Mouse (Mus musculus) erythroblast, adult 5-6 weeks (primary cell): ENCODE results near the gene Fance. TPM values are rescaled to one million over a fixed set of nuclear protein-coding genes. Genes with fewer than 3 reads are reported as not detected.
"Not testable (repeated sequence)": the region's sequence is repeated elsewhere in the genome, so short reads cannot be mapped to it uniquely, and the experiment has no call there.

Source experiments
- ATAC-seq: replicated peaks from 2 replicates; pipeline ENCODE4 v1.8.0; 2016; ENCODE audit warnings: moderate number of reproducible peaks, mild to moderate bottlenecking, moderate TSS enrichment, inconsistent platforms; ENCODE audit not compliant: poor library complexity, low FRiP score, severe bottlenecking
- total RNA-seq, 2 experiments: library from RNA; stranded (forward) in 1 of 2; stranded (reverse) in 1 of 2; fragments of 150-400 nt in 1 of 2; fragments of 200-764, 138-1000 nt in 1 of 2; gene quantifications; 2 replicates each; pipeline versions ENCODE4 v1.2.3 to v1.2.4; 2015 to 2017; ENCODE audit warnings: low replicate concordance in 2 of 2

Gene Fance
- total RNA-seq, 2 experiments from 2014 or later, result 0.68 to 23.1 TPM

DNA sequence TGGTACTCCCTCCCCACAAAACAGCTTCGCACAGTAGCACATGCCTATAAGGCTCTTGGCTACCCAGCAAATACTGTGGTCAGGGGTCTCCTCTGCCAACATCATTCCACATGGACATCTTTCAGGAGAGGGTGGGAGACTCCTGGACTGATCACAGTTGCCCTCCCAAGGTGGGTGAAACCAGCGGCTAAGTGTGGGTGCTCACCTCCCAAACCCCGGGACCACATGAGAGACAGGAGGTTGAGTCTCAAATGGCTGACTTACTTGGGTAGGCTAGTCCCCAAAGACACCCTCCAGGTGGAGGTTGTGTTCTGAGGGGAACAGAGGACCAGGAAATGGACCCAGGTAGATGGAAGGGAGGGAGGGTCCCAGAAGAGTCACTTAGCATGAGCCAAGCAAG lies 31.4 kb downstream of the Fance start:
- ATAC-seq, result no peak

DNA sequence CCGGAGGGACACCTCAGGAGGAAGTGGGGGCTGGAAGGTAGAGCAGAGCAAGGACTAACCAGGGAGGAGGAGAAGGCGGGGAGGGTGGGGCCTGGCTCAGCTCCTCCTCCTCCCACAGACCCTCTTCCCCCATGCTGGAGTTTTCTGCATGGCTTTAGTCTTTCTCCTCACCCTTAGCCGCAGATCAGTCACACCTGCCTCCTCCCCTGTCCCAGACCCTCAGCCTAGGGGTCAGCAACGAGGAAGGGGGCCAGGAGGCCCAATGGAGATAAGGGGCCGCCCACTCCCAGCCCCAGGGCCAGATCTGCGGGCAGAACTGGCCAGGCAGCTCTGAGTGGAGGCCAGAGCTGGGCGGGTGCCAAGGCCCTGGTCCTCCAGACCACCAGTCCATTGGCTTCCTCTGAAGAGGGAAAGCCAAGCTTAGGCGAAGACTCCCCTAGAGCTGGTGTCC lies 32.0 kb downstream of the Fance start:
- ATAC-seq, result no peak

DNA sequence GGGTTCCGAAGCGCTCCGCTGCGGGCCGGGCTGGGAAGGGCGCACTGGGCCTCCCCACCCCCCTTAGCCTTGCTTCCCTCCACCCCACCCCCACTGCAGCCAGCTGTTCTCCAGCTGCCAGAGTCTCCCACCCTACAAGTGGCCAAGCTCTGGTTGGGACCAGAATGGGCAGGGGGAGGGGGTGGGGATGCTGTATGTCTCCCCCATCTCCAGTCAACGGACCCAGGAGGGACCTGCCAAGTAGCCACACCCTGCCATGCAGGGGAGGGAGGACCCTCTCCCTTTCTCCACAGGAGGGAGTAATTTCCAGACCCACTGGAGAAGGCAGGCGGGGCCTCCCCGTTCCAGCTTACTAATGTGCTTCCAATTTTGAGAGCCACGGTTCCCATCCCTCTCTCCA lies 32.6 kb downstream of the Fance start:
- no peak for ATAC-seq

DNA sequence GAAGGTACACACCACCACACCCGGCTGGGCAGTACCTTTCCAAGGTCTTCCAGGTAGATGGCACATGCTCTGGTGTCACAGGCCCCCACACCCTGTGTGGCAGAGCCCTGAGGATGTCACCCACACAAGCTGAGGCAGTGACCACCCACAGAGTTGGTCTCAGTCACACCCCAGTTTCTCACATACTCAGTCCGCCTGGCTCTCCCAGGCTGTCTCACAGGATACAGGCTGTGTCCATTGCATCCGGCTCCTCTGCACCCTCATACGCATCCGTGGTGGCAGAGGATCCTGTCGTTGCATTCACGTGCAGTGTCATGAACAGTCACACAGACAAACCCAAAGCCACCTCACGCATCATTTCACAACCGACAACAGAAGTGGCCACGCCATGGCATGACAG lies 34.0 kb downstream of the Fance start:
- no peak for ATAC-seq

DNA sequence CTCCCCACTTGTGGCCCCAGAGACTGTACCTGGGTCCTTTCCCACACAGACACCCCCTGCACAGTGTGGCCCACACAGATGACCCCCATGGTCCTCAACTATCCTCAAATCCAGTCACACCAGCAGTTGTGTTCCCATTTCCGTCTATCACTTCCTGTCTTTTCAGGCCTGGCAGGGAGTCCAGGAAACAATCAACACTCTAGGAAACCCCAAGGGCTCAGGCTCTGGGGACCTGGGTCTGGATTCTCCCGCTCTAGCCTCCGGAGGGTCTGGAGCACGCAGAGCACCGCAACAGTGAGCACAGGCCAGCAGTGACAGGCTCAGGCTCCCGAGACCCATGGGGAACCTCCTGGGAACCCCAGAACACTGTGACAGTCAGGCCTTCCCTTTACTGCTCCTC lies 34.9 kb downstream of the Fance start:
- no peak for ATAC-seq

DNA sequence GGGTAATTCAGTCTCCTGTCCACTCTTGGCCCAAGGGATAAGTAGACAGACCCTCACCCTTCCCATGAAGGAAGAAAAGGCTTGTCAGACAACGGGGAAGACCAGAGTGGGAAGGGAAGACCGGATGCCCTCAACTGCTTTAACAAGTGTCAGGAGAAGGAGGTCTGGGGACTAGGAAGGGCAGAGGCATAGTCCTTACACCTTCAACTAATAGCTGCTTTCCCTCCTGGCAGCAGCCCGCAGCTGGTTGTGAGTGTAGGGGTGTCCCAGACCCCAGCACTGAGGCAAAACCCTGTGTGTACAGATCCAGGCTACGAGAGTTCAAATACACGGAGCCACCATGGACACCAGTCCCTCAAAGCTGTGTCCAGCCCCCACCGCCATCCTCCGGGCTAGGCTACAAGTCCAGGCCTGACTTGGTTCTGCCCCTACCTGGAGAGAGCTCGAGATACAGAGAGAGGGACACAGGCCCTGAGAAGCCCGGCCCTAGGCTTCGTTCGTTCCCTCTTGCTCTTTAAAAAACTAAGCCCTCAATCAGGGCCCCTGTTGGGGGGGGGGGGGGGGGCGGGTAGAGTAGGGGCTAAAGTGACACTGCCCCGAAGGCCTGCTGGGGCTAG lies 36.1 kb downstream of the Fance start:
- ATAC-seq, result no peak

DNA sequence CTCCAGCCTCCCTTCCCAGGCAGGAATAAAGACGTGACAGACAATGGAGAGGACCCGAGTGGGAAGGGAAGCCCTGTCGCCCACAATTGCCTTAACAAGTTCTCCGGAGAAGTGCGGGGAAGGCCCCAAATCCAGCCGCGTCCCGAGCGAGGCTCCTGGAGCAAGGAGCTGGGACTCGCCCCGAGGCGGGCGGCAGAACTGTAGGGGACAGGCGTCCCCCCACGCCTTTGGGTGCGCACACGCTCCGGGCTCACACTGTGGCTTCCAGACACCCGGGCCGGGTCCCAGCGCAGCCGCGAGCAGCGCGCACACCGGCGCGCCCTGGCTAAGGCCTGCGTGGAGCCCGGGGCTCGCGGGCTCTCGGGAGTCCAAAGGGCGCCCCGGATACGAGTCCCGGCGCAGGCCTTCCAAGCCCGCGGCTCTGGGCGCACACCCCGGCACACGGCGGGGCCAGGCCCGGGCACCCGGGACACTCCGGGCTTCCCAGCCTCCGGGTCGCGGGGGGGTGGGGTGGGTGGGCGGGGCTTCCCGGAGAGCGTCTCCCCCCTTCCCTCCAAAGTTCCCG lies 36.7 kb downstream of the Fance start:
- ATAC-seq, result no peak

DNA sequence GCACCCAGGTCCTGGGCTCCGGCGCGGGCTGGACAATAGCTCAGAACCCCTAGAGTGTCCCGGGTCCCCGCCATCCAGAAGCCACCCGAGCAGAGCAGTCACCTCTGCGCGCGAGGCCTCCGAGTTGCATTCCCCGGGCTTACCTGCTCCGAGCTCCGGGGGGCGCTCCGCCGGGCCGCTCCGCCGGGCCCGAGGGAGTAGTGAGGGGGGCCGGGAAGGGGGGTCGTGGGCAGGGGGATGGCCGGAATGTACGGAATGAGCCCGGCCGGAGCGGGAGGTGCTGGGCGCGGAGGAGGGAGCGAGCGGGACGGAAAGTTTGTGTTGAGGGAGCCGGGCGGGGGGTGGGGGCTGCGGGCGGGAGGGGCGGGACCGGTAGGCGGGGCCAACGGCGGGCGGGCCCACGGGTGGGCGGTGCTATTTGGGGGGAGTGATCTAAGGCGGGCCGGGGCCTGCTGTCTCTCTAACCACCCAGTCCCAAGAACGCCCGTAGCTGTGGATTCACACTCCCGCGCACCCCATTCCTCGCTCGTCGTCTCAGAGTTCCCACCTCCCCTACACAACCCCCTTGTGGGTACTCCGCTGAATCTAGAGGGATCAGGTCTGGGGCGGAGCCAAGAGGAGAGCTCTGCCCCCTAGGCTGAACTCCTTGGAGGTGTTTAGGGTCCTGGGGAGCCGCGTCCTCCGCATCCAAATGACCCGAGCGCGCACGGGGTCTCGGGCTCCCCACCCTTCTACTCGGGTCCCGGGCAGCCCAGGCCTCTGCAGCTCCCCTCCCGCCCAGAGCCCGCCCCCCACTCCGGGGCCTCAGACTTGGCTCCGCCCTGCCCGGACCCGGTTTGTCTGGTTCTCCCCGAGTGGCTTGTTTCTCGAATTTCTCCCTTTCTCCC lies 37.4 kb downstream of the Fance start, which contains the start of gene Tead3:
Tead3 (minus strand) TSS at position 352 of the 887 bp plus-strand sequence.
- no peak for ATAC-seq

DNA sequence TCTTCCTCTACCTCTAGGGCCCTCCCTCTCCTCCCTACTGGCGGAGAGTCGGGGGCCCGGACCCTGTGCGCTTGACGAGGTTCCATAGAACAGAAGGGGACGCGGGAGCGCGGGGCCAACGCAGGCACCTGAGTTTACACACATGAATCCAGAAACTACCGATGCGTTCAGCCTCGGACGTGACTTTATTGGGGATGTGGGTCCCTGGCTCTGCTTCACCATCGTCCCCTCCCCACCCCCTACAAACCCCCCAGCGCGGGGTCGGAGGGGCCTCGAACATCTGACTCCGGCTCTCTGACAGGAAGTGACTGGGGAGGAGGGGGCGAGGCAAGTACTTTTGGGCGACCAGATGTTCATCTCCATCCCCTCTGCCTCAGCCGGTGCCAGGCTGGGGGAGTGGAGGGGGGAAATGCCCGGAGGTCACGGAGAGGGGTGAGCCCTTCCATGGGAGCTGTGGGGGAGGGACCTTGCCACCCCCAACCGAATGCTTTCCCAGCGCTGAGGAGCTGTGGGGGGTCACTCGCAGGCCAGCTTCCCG lies 38.1 kb downstream of the Fance start:
- no peak for ATAC-seq

DNA sequence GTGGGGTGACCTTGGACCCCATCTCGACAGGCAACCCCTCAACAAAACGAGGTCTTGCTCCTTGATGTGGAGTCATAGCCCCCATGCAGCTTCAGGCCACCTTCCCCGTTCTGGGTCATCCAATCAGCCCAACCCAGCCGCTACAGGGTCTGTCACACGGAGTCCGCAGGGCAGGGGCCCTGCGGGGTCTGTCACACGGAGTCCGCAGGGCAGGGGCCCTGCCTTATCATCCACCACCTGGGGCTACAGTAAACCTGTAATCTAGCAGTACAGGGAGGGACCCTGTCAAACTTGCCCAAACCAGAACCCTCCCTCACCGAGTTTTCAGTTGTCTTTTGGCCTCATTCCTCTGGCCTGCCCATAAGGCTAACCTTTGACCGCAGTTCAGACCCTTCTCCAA lies 38.7 kb downstream of the Fance start:
- no peak for ATAC-seq

DNA sequence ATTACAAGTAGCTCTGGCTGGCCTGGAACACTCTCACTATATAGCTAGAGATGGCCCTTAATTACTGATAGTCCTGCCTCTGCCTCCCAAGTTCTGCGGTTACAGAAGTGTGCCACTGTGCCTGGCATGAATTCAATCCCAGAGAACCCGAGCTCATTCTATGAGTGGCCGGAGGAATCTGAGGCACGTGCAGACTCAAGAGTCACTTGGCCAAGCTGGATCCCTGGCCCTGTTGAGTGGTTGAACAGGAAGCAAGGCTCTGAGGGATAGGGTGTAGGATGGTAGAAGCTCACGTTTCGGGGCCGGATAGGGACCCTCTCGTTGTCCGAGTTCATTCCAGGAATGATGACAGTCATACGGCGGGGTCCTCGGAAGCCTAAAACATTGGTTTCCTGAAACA lies 42.6 kb downstream of the Fance start:
- no peak for ATAC-seq

DNA sequence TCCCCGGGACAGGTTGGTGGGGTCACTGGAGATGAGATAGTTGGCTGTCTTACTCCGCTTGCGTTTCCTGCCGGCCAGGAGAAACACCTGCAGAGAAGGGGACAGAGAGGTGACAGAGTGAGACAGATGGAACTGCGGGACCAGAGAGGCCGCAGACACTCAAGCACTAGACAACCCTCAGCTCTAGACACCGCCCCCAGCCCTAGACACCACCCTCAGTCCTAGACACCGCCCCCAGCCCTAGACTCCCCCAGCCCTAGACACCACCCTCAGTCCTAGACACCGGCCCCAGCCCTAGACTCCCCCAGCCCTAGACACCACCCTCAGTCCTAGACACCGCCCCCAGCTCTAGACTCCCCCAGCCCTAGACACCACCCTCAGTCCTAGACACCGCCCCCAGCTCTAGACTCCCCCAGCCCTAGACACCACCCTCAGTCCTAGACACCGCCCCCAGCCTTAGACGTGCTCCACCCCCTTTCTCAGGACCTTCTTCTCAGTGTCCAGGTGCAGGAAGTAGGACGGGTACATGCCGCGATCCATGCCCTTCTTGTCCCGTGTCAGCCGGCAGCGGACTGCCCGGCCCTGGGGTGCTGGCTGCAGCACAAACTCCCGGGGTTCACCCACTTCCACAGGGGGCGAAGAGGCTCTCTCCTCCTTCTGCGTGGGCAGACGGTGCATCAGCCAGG lies 45.4 kb downstream of the Fance start:
- ATAC-seq, result not testable (repeated sequence)

DNA sequence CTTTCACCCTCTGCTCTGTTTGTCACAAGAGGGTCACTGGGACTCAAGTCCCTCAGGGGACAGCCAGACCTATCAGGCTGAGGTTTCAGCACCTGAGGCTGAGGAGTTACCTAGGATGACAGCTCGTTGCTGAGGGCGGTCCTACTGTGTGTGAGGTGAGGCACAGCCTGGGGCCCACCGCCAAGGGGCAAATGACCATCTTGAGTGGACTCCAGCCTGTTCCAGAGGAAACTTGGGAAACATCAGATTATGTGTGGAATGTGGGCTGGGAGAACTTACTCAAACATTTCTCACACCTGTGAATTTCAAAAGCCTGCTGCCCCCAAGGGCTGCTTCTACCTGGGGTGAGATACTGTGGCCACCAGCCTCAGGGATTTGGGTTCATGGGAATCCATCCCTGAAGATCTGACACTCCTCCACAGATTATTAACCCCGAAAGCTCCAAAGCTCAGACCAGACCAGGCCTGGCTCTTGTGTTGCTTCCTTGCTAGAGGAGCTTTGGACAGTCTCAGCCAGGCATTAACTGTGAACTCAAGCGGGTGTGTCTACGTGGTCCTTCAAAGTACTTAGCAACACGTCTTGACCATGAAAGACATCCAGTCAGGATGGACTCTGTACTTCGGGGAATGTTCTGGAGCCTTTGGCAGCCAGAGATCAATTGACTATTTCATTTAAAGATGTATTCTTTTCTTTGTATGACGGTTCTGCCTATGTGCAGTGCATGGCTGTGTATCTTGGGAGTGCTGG lies 47.4 kb downstream of the Fance start:
- ATAC-seq, result no peak

DNA sequence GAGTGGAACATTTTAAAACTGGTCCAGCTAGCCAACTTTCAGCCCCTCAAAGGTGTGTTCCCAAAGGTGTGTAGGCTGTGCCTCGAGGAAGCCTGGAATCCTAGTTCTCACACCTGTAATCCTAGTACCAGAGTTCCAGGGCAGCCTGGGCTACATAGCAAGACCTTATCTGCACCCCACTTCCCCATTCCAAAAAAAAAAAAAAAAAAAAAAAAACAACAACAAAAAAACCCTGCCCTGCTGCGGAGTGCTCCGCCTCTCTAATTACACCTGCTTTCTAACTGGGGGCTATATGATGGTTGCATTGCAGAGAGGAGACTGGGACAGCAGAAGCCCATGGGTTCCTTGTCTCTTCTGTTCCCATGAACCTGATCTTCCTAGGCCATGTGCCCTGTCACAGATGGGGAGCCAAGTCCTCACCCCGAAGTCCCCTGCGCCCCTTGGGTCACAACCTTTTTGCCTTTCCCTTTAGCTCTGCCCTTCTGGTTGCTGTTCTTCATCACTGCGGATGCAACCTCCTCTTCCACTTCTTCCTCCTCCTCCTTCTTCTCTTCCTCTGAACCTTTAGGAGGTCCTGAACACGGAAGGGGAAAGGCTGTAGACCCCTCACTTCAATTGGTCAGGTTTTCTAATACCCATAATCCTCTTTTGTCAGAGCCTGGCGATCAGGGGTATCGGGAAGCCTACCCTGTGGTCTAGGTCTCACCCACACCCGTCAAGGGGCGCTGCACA lies 48.8 kb downstream of the Fance start:
- ATAC-seq, result no peak

DNA sequence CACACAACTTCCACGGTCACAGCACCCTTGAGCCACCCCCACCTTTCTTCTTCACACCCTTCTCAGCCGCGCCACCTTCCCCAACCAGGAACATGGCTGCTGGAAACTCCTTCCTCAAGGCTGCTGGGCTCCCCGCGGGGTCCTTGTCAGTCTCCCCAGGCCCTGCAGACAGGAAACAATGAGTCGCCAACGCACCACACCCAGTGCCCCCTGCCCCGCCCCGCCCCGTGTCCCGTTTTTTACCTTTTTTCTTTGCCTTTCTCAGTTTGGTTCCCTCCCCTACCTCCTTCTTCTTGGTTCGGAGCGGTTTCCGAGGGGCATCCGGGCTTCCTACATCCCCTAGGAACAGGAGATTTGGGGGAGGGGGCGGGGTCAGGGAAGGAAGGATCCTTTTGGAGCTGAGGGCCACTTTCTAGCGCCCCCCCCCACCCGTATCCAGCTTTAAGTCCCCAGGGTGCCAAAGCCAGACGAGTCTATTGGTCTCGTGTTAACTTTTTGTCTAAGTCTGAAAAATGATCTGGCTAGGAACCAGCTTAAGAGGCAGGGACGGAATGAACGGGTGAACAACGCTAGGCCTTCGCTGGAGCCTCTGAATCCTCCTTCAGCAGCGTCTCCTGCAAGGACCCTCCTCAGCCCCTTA lies 49.5 kb downstream of the Fance start:
- ATAC-seq, result no peak

DNA sequence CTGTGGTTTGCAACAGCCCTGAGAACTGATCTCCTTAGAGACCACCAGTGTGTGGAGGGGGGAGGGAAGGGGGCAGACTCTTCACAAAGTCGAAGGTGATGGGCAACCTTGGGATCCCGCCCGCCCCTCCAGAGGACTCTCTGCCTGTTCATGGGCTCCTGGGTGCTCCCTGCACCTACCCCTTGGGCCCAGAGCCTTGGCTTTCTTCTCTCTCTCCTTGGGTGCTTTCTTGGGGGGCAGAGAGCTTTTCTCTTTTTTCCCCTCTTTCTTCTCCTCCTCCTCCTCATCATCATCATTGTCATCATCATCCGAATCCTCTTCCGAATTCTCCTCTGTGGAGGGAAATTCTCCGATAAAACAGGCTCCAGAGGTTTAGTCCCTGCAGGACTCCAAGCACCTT lies 50.2 kb downstream of the Fance start:
- ATAC-seq, result no peak

DNA sequence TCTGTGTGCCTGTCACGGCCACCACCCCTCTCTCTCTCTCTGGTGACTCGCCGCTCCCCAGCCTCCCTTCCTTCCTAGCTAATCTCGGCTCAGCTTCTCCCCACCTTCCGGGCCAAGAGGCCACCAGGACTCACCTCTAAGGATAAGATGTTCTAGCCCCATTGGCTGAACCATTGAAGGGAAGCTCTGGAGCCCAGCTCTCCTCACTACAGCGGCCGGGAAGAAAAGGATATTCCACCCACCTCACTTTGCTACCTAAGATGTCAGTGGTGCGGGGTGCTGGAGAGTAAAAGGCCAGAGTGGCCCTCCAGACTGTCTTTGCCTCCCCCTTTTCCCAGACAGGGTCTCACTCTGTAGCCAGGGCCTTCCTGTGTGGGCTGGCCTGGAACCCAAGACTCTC lies 51.8 kb downstream of the Fance start, which contains the start of gene Tulp1:
Tulp1 (minus strand) TSS at position 101 of the 400 bp plus-strand sequence.
- ATAC-seq, result no peak

DNA sequence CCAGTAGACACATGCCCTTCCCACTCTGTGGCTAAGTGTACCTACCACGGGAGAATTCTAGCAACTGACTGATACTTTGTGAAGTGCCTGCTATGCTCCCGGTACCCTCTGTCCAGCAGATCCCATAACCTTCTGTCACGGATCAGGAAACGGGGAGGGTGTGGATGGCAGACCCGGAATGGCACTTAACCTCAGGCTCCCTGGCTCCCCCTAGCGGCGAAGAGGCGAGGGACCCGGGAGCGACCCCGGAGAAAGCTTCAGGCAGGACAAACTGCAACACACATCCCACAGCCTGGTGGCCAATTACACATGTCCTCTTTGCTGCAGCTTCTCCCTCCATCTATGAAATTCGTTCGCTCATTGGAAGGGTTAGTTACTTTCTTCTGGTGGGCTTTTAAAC lies 55.1 kb downstream of the Fance start:
- ATAC-seq, result peak; percentile 84
